Mouse (Mus musculus): ENCODE data around the gene Zfp526. TPM values are rescaled to one million over a fixed set of nuclear protein-coding genes. Genes with fewer than 3 reads are reported as not detected.

Gene Zfp526
- polyA plus RNA-seq (2012; rRNA removed), result 7.4 and 8.0 TPM in 2 replicates

GRCm38 (mm10) chr7:25221102-25221883, at the start of gene Zfp526:
TSS of gene Zfp526 (plus strand) at chr7:25221425.
- Histone ChIP-seq H3K4me3 (ENCODE audit: insufficient read depth, low read length) (peak within 1 kb of the TSS; percentile 60), H3K27ac (ENCODE audit: insufficient read depth, low read length) (no peak within 1 kb of the TSS), H3K4me1 (ENCODE audit: control insufficient read depth, insufficient read depth, low read length) (no peaks in the 10 kb centered on the region)
- peak; percentile 87 for TF ChIP-seq POLR2A (IDR thresholded peaks at IDR 0.05; ENCODE audit: extremely low read depth, insufficient read depth, low read length)
- no peak for TF ChIP-seq CTCF (IDR thresholded peaks at IDR 0.05; ENCODE audit: extremely low read depth, insufficient read depth, low read length)

- peaks cover 2% of the 10 kb centered on the region; the same call in 1 of the 2 replicates for H3K4me1 ChIP-seq (ENCODE audit: control insufficient read depth, insufficient read depth, low read length)
- no peak overlapping the region for H3K4me3 ChIP-seq (ENCODE audit: insufficient read depth, low read length)
- no peak overlapping the region for H3K27ac ChIP-seq (ENCODE audit: insufficient read depth, low read length)
- TF ChIP-seq POLR2A (IDR thresholded peaks at IDR 0.05; ENCODE audit: extremely low read depth, insufficient read depth, low read length) (no peak), CTCF (IDR thresholded peaks at IDR 0.05; ENCODE audit: extremely low read depth, insufficient read depth, low read length) (no peak)
Observed at GRCm38 (mm10) chr7:25172669-25173068, 48.6 kb upstream of the Zfp526 start.

- no peak overlapping the region for H3K4me3 ChIP-seq (ENCODE audit: insufficient read depth, low read length)
- H3K27ac ChIP-seq (ENCODE audit: insufficient read depth, low read length), result no peak overlapping the region
- peaks cover 2% of the 10 kb centered on the region; the same call in 1 of the 2 replicates for H3K4me1 ChIP-seq (ENCODE audit: control insufficient read depth, insufficient read depth, low read length)
- TF ChIP-seq POLR2A (IDR thresholded peaks at IDR 0.05; ENCODE audit: extremely low read depth, insufficient read depth, low read length), result no peak
- TF ChIP-seq CTCF (IDR thresholded peaks at IDR 0.05; ENCODE audit: extremely low read depth, insufficient read depth, low read length), result no peak
Observed at GRCm38 (mm10) chr7:25174343-25174742, 46.9 kb upstream of the Zfp526 start.

- Histone ChIP-seq H3K4me1 (ENCODE audit: control insufficient read depth, insufficient read depth, low read length) (no peaks in the 10 kb centered on the region; the same call in 1 of the 2 replicates), H3K4me3 (ENCODE audit: insufficient read depth, low read length) (peak overlapping the region; percentile 66), H3K27ac (ENCODE audit: insufficient read depth, low read length) (peak overlapping the region; percentile 53; the same call in 1 of the 2 replicates)
- TF ChIP-seq POLR2A (IDR thresholded peaks at IDR 0.05; ENCODE audit: extremely low read depth, insufficient read depth, low read length), result no peak
- no peak for TF ChIP-seq CTCF (IDR thresholded peaks at IDR 0.05; ENCODE audit: extremely low read depth, insufficient read depth, low read length)
Observed at GRCm38 (mm10) chr7:25178317-25178716, 42.9 kb upstream of the Zfp526 start.

GRCm38 (mm10) chr7:25178787-25179605, 42.2 kb upstream of the Zfp526 start:
- TF ChIP-seq POLR2A (IDR thresholded peaks at IDR 0.05; ENCODE audit: extremely low read depth, insufficient read depth, low read length), result peak; percentile 19; the same call in 1 of the 2 replicates
- TF ChIP-seq CTCF (IDR thresholded peaks at IDR 0.05; ENCODE audit: extremely low read depth, insufficient read depth, low read length), result no peak
- H3K4me3 ChIP-seq (ENCODE audit: insufficient read depth, low read length), result peak overlapping the region; percentile 66
- peak overlapping the region; percentile 98 for H3K27ac ChIP-seq (ENCODE audit: insufficient read depth, low read length)
- H3K4me1 ChIP-seq (ENCODE audit: control insufficient read depth, insufficient read depth, low read length), result no peaks in the 10 kb centered on the region; the same call in 1 of the 2 replicates

GRCm38 (mm10) chr7:25179606-25180161, 41.5 kb upstream of the Zfp526 start, which contains the start of gene Pou2f2:
TSS of gene Pou2f2 (minus strand) at chr7:25179726.
- H3K27ac ChIP-seq (ENCODE audit: insufficient read depth, low read length), result peak within 1 kb of the TSS; percentile 98
- H3K4me3 ChIP-seq (ENCODE audit: insufficient read depth, low read length), result peak within 1 kb of the TSS; percentile 66
- TF ChIP-seq POLR2A (IDR thresholded peaks at IDR 0.05; ENCODE audit: extremely low read depth, insufficient read depth, low read length), result no peak
- no peak for TF ChIP-seq CTCF (IDR thresholded peaks at IDR 0.05; ENCODE audit: extremely low read depth, insufficient read depth, low read length)
- no peaks in the 10 kb centered on the region; the same call in 1 of the 2 replicates for H3K4me1 ChIP-seq (ENCODE audit: control insufficient read depth, insufficient read depth, low read length)

GRCm38 (mm10) chr7:25180512-25180911, 40.7 kb upstream of the Zfp526 start:
- no peak for TF ChIP-seq POLR2A (IDR thresholded peaks at IDR 0.05; ENCODE audit: extremely low read depth, insufficient read depth, low read length)
- TF ChIP-seq CTCF (IDR thresholded peaks at IDR 0.05; ENCODE audit: extremely low read depth, insufficient read depth, low read length), result no peak
- Histone ChIP-seq H3K4me1 (ENCODE audit: control insufficient read depth, insufficient read depth, low read length) (no peaks in the 10 kb centered on the region; the same call in 1 of the 2 replicates), H3K27ac (ENCODE audit: insufficient read depth, low read length) (no peak overlapping the region; the same call in 1 of the 2 replicates), H3K4me3 (ENCODE audit: insufficient read depth, low read length) (peak overlapping the region; percentile 66; the same call in 1 of the 2 replicates)

GRCm38 (mm10) chr7:25181331-25181790, 39.9 kb upstream of the Zfp526 start:
- Histone ChIP-seq H3K4me1 (ENCODE audit: control insufficient read depth, insufficient read depth, low read length) (no peaks in the 10 kb centered on the region; the same call in 1 of the 2 replicates), H3K4me3 (ENCODE audit: insufficient read depth, low read length) (peak overlapping the region; percentile 8; the same call in 1 of the 2 replicates), H3K27ac (ENCODE audit: insufficient read depth, low read length) (no peak overlapping the region)
- TF ChIP-seq CTCF (IDR thresholded peaks at IDR 0.05; ENCODE audit: extremely low read depth, insufficient read depth, low read length) (peak; percentile 47), POLR2A (IDR thresholded peaks at IDR 0.05; ENCODE audit: extremely low read depth, insufficient read depth, low read length) (no peak)

- Histone ChIP-seq H3K4me1 (ENCODE audit: control insufficient read depth, insufficient read depth, low read length) (no peaks in the 10 kb centered on the region; the same call in 1 of the 2 replicates), H3K27ac (ENCODE audit: insufficient read depth, low read length) (no peak overlapping the region), H3K4me3 (ENCODE audit: insufficient read depth, low read length) (peak overlapping the region; percentile 8; the same call in 1 of the 2 replicates)
- TF ChIP-seq CTCF (IDR thresholded peaks at IDR 0.05; ENCODE audit: extremely low read depth, insufficient read depth, low read length) (no peak), POLR2A (IDR thresholded peaks at IDR 0.05; ENCODE audit: extremely low read depth, insufficient read depth, low read length) (no peak)
Observed at GRCm38 (mm10) chr7:25181814-25182213, 39.4 kb upstream of the Zfp526 start.
